Mouse (Mus musculus) liver, adult (tissue): ENCODE results near the gene Ipo4.

ENCODE experiments used
- GATA4 ChIP-seq: IDR thresholded peaks from 2 replicates; pipeline ENCODE4 v1.6.1; 2014; ENCODE audit warnings: mild to moderate bottlenecking, low read length; ENCODE audit not compliant: insufficient replicate concordance

The Ipo4 gene

DNA sequence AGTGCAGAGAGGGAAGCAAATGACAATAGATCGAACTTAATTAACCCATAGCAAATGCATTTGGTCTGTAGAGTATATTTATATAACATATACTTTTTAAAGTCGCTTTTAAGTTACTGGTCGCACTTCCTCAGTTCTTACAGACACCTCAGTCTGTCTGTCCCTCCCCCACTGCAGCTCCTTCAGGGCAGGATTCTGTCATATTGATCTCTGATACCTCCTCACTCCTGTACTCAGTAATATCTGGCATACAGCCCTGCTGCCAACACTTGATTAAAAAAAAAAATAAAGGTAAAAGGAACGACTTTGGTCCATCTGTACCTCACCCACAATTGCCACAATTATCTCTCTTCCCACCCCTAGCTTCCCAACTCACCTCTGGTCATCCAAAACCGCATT, 51.5 kb downstream of the Ipo4 start:
- TF ChIP-seq GATA4, result no peak

DNA sequence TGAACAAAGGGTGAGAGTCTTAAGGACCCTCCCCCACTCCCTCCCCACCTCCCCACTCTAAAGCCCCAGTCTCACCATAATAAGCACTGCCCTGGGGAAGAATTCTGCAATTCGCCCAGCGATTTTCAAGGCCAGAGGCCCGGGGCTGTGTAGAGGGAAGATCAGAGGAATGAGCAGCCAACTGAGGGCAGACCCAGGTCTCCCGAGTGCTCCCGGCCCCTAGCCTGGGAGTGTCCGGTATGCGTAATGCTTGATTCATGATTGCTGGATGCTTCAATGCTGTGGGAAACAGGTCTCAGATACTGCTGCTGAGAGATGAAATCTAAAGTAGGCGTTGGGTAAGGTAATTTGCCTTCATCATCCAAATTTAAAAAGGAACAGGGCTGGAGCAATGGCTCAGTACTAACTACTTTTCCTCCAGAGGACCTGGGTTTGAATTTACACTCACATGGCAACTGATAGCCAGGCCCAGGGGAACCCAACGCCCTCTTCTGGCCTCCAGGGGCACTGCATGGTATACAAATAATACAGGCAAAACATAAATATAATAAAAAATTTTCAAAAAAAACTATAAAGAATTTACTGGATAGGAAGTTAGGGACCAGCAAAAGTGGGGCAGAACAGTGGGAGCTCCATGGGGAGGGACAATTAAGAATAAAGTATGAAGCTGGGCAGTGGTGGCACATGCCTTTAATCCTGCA, 53.6 kb downstream of the Ipo4 start:
- no peak for TF ChIP-seq GATA4

DNA sequence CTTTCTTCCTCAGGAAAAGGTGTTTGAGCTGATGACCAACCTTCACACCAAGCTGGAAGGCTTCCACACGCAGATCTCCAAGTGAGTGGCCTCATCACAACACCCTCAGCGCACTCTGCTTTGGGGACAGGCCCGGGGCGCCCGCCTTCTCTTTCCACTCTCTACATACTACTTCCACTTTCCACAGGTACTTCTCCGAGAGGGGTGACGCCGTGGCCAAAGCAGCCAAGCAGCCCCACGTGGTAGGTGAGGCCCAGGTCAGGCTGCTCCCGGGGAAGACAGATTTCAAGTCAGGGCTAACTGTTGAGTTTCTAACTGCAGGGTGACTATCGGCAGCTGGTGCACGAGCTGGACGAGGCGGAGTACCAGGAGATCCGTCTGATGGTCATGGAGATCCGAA, 55.0 kb downstream of the Ipo4 start:
- TF ChIP-seq GATA4, result no peak

DNA sequence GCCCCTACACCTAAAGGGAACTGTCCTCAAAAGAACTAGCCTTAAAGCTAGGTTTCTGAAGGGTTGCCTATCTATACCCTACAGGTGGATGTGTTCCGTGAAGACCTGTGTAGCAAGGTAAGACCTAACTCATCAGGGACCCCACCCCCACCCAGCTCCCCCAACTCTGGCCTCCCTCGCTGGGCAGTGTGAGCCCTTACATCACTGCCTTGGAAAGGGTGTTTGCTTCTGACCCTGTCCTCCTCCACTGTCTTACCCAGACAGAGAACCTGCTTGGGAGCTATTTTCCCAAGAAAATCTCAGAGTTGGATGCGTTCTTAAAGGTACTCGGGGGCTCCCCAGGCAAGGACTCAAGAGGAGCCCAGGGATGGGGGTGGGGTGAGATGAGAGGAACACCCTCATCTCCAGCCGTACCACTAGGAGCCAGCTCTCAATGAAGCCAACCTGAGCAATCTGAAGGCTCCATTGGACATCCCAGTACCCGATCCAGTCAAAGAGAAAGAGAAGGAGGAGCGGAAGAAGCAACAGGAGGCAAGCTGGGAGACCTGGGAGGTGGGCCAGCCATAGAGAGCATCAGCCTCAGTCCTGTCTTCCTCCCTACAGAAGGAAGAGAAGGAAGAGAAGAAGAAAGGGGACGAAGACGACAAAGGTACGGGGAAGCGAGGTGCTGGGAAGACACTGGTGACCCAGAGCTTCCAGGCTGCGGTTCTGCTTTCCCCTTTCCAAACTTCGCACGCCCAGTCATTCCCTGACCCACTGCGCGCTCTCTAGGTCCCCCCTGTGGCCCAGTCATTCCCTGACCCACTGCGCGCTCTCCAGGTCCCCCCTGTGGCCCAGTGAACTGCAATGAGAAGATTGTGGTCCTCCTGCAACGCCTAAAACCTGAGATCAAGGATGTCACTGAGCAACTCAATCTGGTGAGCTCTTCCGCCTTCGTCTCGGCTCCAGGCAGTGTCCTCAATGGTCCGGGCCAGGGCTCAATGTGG, 56.0 kb downstream of the Ipo4 start:
- TF ChIP-seq GATA4, result no peak

DNA sequence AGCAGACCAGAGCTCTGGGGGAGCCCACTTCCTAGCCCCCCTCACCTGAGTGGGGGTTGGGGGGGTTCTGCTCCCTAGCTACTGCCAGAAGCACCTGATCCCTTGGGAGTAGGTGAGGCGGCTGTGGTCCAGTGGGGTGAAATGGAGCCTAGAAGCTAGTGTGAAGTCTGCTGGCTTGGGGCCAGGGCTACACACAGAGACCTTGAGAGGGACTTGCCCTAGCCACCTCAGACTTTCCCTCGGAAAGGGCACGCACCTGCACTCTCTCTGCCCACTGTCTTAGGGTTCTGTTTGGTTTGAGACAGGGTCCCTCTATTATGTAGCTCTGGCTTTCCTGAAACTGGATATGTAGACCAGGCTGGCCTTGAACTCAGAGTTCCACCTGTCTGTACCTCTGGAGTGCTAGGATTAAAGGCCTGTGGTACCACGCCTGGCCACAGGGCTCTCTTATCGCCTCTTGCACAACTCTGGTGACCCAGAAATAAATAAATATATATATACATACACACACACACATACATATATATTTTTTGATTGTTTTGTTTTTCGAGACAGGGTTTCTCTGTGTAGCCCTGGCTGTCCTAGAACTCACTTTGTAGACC, 57.0 kb downstream of the Ipo4 start:
- TF ChIP-seq GATA4, result no peak

DNA sequence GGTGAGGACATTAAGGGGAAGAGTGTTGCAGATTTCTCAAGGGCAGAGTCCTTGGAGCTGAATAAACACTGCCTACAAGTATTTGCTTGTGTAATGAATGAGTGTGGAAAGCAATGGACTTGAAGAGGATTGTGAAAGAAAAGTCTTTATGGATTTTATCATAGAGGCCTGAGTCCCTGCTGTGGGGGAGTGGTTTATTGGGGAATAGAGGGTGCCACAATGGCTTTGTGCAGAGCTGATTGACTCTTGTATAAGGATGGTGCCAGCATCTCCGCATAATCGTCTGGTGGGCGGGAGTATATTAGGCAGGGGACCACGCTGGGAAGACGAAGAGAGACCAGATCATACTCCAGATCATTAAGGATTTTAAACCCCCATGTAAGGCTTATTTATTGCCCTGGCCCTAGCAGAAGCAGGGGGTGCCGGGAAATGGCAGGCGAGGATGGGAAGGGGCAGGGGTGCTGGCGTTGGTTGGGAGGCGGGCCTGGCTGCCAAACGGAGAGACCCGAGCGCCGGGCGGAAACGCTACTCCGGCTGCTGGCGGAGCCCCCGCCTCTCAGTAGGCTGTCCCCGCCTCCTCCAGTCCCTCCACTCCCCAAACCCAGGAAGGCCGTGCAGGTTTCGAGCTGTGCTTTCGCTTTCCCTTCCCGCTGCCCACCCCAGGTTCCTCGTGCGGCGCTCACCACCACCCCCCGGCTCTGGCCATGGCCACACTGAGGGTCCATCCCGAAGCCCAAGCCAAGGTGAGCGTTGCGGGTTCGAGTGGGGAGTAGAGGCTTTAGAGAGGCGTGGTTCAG, 57.7 kb downstream of the Ipo4 start, which contains the start of gene Psme1:
TSS of gene Psme1 (plus strand) at position 253 of the 797 bp plus-strand sequence.
- TF ChIP-seq GATA4, result no peak

DNA sequence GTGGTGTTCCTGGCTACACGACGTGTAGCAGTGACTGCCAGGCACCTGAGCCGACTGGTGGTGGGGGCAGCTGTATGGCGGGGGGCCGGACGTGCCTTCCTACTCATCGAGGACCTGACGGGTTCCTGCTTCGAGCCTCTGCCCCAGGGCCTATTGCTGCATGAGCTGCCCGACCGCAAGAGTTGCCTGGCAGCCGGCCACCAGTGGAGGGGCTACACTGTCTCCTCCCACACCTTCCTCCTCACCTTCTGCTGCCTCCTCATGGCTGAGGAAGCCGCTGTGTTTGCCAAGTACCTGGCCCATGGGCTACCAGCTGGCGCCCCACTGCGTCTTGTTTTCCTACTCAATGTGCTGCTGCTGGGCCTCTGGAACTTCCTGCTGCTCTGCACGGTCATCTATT, 59.4 kb downstream of the Ipo4 start:
- no peak for TF ChIP-seq GATA4

DNA sequence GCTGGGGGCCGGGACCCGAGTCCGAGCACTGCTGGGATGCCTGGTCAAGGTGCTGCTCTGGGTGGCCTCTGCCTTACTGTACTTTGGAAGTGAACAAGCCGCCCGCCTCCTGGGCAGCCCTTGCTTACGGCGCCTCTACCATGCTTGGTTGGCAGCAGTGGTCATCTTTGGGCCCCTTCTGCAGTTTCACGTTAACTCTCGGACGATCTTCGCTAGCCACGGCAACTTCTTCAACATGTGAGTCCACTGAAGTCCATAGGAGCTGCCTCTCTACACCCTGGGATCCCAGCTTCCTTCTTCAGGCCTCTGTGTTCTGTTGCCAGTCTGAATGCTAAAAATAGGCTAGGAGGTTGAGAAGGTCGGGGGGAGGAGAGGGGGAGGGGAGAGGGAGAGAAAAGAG, 60.0 kb downstream of the Ipo4 start:
- TF ChIP-seq GATA4, result no peak
